Mouse (Mus musculus) right cerebral cortex, postnatal 36 days (tissue): Measurements from ENCODE around the gene Olfr498.

Experiments
- DNase-seq, 2 experiments: peaks; one replicate each; pipeline ENCODE4 v3.0.0; 2022; ENCODE audit warnings: low spot score in 2 of 2, mixed read lengths in 1 of 2

Gene Olfr498

GRCm38 (mm10) chr7:108465026-108465425 is at the start of gene Olfr498:
Olfr498 (plus strand) TSS chr7:108465326.
- DNase-seq = no peak

- no peak for DNase-seq
Observed at GRCm38 (mm10) chr7:108420121-108420520, 45.0 kb upstream of the Olfr498 start, which contains the start of gene Olfr497. Olfr497 (plus strand) TSS chr7:108420421.
